Mouse (Mus musculus) heart, embryonic 13.5 days (tissue): ENCODE measurements at regions not wholly inside any gene's neighbourhood (a gene's known extent, or its start where the extent isn't known, plus 50 kb on each side); places are given as distances from the start of the nearest gene placed in this dataset.

Source experiments
- ATAC-seq: fragments of 200-750 bp; cut with Nextera tagmentation; 2 replicates; pipeline ENCODE4 v1.8.0; 2017; ENCODE audit warnings: moderate TSS enrichment; ENCODE audit not compliant: insufficient number of reproducible peaks, low FRiP score, low TSS enrichment; ENCODE audit errors: extremely low read depth
- H3K27ac ChIP-seq: fragments of 300-500 bp; sonication (generic); replicated peaks from 2 replicates; pipeline ENCODE4 v1.5.1; 2015; ENCODE audit warnings: moderate library complexity, mild to moderate bottlenecking, inconsistent platforms
- H3K27me3 ChIP-seq: fragments of 300-500 bp; sonication (generic); replicated peaks from 2 replicates; pipeline ENCODE4 v1.6.1; 2015; ENCODE audit warnings: mild to moderate bottlenecking, inconsistent platforms
- H3K36me3 ChIP-seq: fragments of 300-500 bp; sonication (generic); 2 replicates; pipeline ENCODE4 v1.6.1; 2015; ENCODE audit warnings: mild to moderate bottlenecking, inconsistent platforms
- H3K4me1 ChIP-seq: fragments of 300-500 bp; sonication (generic); 2 replicates; pipeline ENCODE4 v1.6.1; 2015; ENCODE audit warnings: inconsistent platforms
- H3K4me2 ChIP-seq: fragments of 300-500 bp; sonication (generic); 2 replicates; pipeline ENCODE4 v1.6.1; 2015; ENCODE audit warnings: inconsistent platforms, mild to moderate bottlenecking, moderate library complexity
- H3K4me3 ChIP-seq: fragments of 300-500 bp; sonication (generic); 2 replicates; pipeline ENCODE4 v1.5.1; 2015; ENCODE audit warnings: moderate library complexity, mild to moderate bottlenecking, inconsistent platforms
- H3K9ac ChIP-seq: fragments of 300-500 bp; sonication (generic); 2 replicates; pipeline ENCODE4 v1.6.1; 2015; ENCODE audit warnings: inconsistent platforms, mild to moderate bottlenecking, moderate library complexity
- H3K9me3 ChIP-seq: fragments of 300-500 bp; sonication (generic); 2 replicates; pipeline ENCODE4 v1.6.1; 2016; ENCODE audit warnings: inconsistent platforms
- WGBS: fragments of 180-500 bp; shearing (Covaris S2); methylation state at CpG from one replicate; pipeline ENCODE4 v1.1.7; 2015; ENCODE audit warnings: mixed read lengths; 5-methylcytosine and 5-hydroxymethylcytosine counted together

GRCm38 (mm10) chr2:109618341-109619058, 56.0 kb upstream of the Bdnf start:
- H3K27me3 ChIP-seq = no peaks in the 10 kb centered on the region
- H3K27ac ChIP-seq = no peak overlapping the region
- no peak overlapping the region for H3K4me2 ChIP-seq
- no peak overlapping the region for H3K9ac ChIP-seq
- no peaks in the 10 kb centered on the region for H3K36me3 ChIP-seq
- no peak overlapping the region for H3K4me3 ChIP-seq
- WGBS = 76% methylated on average over 9 of the region's 9 CpGs
- H3K9me3 ChIP-seq = no peaks in the 10 kb centered on the region
- no peak for ATAC-seq
- no peaks in the 10 kb centered on the region for H3K4me1 ChIP-seq

DNA sequence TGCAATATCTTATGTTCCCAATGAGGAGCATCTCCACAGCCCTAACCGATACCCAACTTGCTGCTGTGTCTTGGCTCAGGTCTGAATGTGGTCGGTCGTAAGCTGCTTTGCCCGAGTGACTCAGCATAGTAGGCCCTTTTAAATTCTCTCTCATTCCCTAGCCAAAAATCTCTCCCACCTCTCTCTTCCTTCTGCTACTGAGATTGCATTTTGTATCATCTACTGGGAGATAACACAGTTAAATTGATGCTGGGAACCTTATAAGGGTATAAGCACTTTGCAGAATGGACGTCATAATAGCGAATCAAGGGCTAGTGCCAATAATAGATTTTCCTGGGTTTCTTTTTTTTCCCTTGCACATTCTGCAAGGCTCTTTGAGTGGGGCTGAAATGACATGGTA, 54.8 kb upstream of the Bdnf start:
- WGBS = 87% methylated on average over 6 of the region's 6 CpGs
- Histone ChIP-seq H3K27ac (no peak overlapping the region), H3K4me2 (no peak overlapping the region), H3K27me3 (no peaks in the 10 kb centered on the region), H3K36me3 (no peaks in the 10 kb centered on the region), H3K4me1 (no peaks in the 10 kb centered on the region), H3K9me3 (no peaks in the 10 kb centered on the region), H3K4me3 (no peak overlapping the region), H3K9ac (no peak overlapping the region)
- ATAC-seq = no peak

DNA sequence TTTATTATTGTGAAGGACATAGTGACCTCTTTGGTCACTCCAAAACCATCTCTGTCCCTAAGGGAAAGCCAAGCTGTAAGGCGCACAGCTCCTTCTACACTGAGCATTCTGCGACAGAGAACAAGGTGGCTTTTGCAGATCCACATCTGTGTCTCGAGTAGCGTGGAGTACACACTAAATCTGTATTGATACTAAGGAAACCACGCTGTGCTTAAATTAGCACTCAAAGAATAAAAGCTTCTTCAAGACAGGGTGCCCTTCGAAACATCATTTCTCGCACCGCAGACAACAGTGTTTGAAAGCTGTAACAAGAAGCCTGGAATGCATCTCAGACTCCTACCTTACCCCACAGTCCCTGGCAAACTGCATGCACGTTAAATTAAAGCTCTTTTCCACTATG, 52.9 kb upstream of the Bdnf start:
- Histone ChIP-seq H3K4me1 (no peaks in the 10 kb centered on the region), H3K4me3 (no peak overlapping the region), H3K4me2 (no peak overlapping the region), H3K36me3 (no peaks in the 10 kb centered on the region), H3K9me3 (no peaks in the 10 kb centered on the region), H3K27me3 (no peaks in the 10 kb centered on the region), H3K27ac (no peak overlapping the region), H3K9ac (no peak overlapping the region)
- no peak for ATAC-seq
- 64% methylated on average over 9 of the region's 9 CpGs for WGBS
